8 mouse cellular contexts compared by ENCODE assay signal in genomic region chr10:93919227-93919626, GRCm38 (mm10). TPM values are rescaled to one million over a fixed set of nuclear protein-coding genes. Genes with fewer than 3 reads are reported as not detected.
DNase-seq lines count a peak whose midpoint lies in the region; ATAC-seq lines count a peak whose summit lies in the region.

No protein-coding gene starts in this region.

- peak; percentile 26 to 46 for DNase-seq in left cerebral cortex, postnatal 14 days (ENCODE audit: low spot score in 2 of 2)
- DNase-seq in left cerebral cortex, adult 8-10 months (ENCODE audit: low spot score in 2 of 2) = no peak
- peak; percentile 52 to 59 for DNase-seq in heart, adult 9 months (ENCODE audit: low spot score in 2 of 2)
- DNase-seq in kidney, postnatal 14 days = peak; percentile 69
- peak; percentile 17 for DNase-seq in right cerebral cortex, postnatal 14 days
- DNase-seq in thymus, adult 18-20 months = no peak
- DNase-seq in urinary bladder, postnatal 25 days (ENCODE audit: low spot score) = no peak

- peak; percentile 40 for ATAC-seq in cerebellum, adult (ENCODE audit: insufficient number of reproducible peaks, low FRiP score, low TSS enrichment)

- intact Hi-C loops in left cerebral cortex, postnatal 14 days (cut with DNase I) = no loop called here

RNA-seq across cellular contexts. Expression of gene Metap2, which starts 22.3 kb away (rescaled TPM):
- 100 to 1,000 TPM; 120 to 124 TPM for total RNA-seq in left cerebral cortex, postnatal 14 days (2021)
- 100 to 1,000 TPM; 101 to 109 (median 105) TPM for total RNA-seq in left cerebral cortex, adult 8-10 months (2022)

Comparison
In these comparisons a context has a peak if more than half of its experiments do, and no peak if none do; other contexts are left out.
1. DNase-seq: peak in left cerebral cortex, postnatal 14 days (2 of 2), heart, adult 9 months (2 of 2), kidney, postnatal 14 days (single experiment) and right cerebral cortex, postnatal 14 days (single experiment); none in left cerebral cortex, adult 8-10 months (0 of 2), thymus, adult 18-20 months (0 of 2) and urinary bladder, postnatal 25 days (single experiment).